Mouse (Mus musculus) CH12.LX (cell line): ENCODE measurements around the gene 2200002J24Rik.

Experiments
- EP300 ChIP-seq: IDR thresholded peaks from 2 replicates; pipeline ENCODE4 v1.6.1; 2011; ENCODE audit warnings: low read length, improper control_type of control experiment
- ETS1 ChIP-seq: conservative IDR thresholded peaks from 2 replicates; pipeline ENCODE4 v1.6.1; 2012; ENCODE audit warnings: low read depth, mild to moderate bottlenecking, inconsistent platforms, low read length, improper control_type of control experiment, moderate library complexity
- KAT2A ChIP-seq: IDR thresholded peaks from 2 replicates; pipeline ENCODE4 v1.6.1; 2012; ENCODE audit warnings: low read length, improper control_type of control experiment, inconsistent platforms; ENCODE audit not compliant: insufficient replicate concordance
- MAX ChIP-seq: IDR thresholded peaks from 2 replicates; pipeline ENCODE4 v1.6.1; 2011; ENCODE audit warnings: low read length, improper control_type of control experiment
- NELFE ChIP-seq: IDR thresholded peaks from 2 replicates; pipeline ENCODE4 v1.6.1; 2011; ENCODE audit warnings: low read depth, low read length, improper control_type of control experiment
- POLR2A ChIP-seq: IDR thresholded peaks from 2 replicates; pipeline ENCODE4 v1.6.1; 2011; ENCODE audit warnings: low read depth, mild to moderate bottlenecking, improper control_type of control experiment, low read length
- USF1 ChIP-seq: IDR thresholded peaks from 2 replicates; pipeline ENCODE4 v1.6.1; 2014; ENCODE audit warnings: low read depth, mild to moderate bottlenecking, inconsistent platforms, low read length, improper control_type of control experiment
- ZC3H11A ChIP-seq: IDR thresholded peaks from 2 replicates; pipeline ENCODE4 v1.6.1; 2012; ENCODE audit warnings: low read depth, mild to moderate bottlenecking, inconsistent platforms, low read length, improper control_type of control experiment

DNA sequence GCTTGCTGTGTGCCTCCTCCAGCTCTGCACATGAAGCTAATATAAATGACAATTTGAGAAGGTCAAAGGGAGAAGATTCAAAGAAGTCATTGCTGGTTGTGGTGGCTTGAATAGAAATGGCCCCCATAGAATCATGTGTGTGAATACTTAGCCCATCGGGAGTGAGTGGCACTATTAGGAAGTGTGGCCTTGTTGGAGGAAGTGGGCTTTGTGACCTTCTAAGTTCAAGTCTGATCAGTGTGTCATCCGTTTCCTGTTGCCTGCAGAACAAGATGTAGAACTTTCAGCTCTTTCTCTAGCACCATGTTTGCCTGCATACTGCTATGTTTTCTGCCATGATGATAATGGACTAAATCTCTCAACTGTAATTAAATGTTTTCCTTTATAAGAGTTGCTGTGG is 15.3 kb upstream of the 2200002J24Rik start:
- TF ChIP-seq ZC3H11A (no peak), MAX (no peak), POLR2A (no peak), EP300 (no peak), KAT2A (no peak), ETS1 (no peak), NELFE (no peak), USF1 (no peak)
